Mouse (Mus musculus) ES-Bruce4 (cell line): ENCODE measurements at regions not wholly inside any gene's neighbourhood (a gene's known extent, or its start where the extent isn't known, plus 50 kb on each side); places are given as distances from the start of the nearest gene placed in this dataset.

Experiments used
- H3K27ac ChIP-seq: 2 replicates; pipeline ENCODE4 v1.5.1; 2012; ENCODE audit warnings: low read length, inconsistent platforms; ENCODE audit not compliant: insufficient read depth
- H3K27me3 ChIP-seq: 2 replicates; pipeline ENCODE4 v1.6.1; 2012; ENCODE audit warnings: mild to moderate bottlenecking, low read length, inconsistent platforms; ENCODE audit not compliant: control insufficient read depth, poor library complexity, insufficient read depth, severe bottlenecking
- H3K36me3 ChIP-seq: 2 replicates; pipeline ENCODE4 v1.6.1; 2012; ENCODE audit warnings: inconsistent platforms, mild to moderate bottlenecking, low read length, moderate library complexity; ENCODE audit not compliant: control insufficient read depth, poor library complexity, insufficient read depth, severe bottlenecking
- H3K4me1 ChIP-seq: one replicate; pipeline ENCODE4 v1.8.1; 2011; ENCODE audit warnings: low read length; ENCODE audit not compliant: control insufficient read depth, insufficient read depth
- H3K4me3 ChIP-seq: 2 replicates; pipeline ENCODE4 v1.5.1; 2011; ENCODE audit warnings: low read depth, mild to moderate bottlenecking, low read length
- H3K9ac ChIP-seq: 2 replicates; pipeline ENCODE4 v1.6.1; 2012; ENCODE audit warnings: low read depth, mild to moderate bottlenecking, inconsistent platforms; ENCODE audit not compliant: poor library complexity, severe bottlenecking
- H3K9me3 ChIP-seq: replicated peaks from 2 replicates; pipeline ENCODE4 v1.6.1; 2012; ENCODE audit warnings: mild to moderate bottlenecking, low read length, inconsistent platforms; ENCODE audit not compliant: control insufficient read depth, poor library complexity, insufficient read depth, severe bottlenecking
- CTCF ChIP-seq: IDR thresholded peaks from one replicate; pipeline ENCODE4 v1.8.1; 2011; ENCODE audit warnings: low read depth, low read length
- EP300 ChIP-seq: IDR thresholded peaks from 2 replicates; pipeline ENCODE4 v1.6.1; 2011; ENCODE audit warnings: low read depth, low read length; ENCODE audit not compliant: insufficient read depth
- POLR2A ChIP-seq: IDR thresholded peaks from one replicate; pipeline ENCODE4 v1.8.1; 2011; ENCODE audit warnings: low read length; ENCODE audit not compliant: insufficient read depth

- no peaks in the 10 kb centered on the region for H3K27me3 ChIP-seq
- no peak for TF ChIP-seq POLR2A
- peak; percentile 33 for TF ChIP-seq CTCF
- no peak overlapping the region for H3K9ac ChIP-seq
- no peaks in the 10 kb centered on the region for H3K9me3 ChIP-seq
- H3K4me1 ChIP-seq = no peaks in the 10 kb centered on the region
- H3K27ac ChIP-seq = no peak overlapping the region
- no peak overlapping the region for H3K4me3 ChIP-seq
- H3K36me3 ChIP-seq = no peaks in the 10 kb centered on the region
Observed at GRCm38 (mm10) chr5:128527241-128527640, 73.4 kb upstream of the Fzd10 start.

- no peaks in the 10 kb centered on the region for H3K36me3 ChIP-seq
- no peaks in the 10 kb centered on the region for H3K27me3 ChIP-seq
- TF ChIP-seq POLR2A = no peak
- TF ChIP-seq EP300 = no peak
- TF ChIP-seq CTCF = no peak
- no peak overlapping the region for H3K4me3 ChIP-seq
- H3K9me3 ChIP-seq = no peaks in the 10 kb centered on the region
- H3K27ac ChIP-seq = no peak overlapping the region
- no peak overlapping the region for H3K9ac ChIP-seq
- H3K4me1 ChIP-seq = no peaks in the 10 kb centered on the region
Observed at GRCm38 (mm10) chr5:128526432-128526831, 74.2 kb upstream of the Fzd10 start.

GRCm38 (mm10) chr5:128524377-128525280, 76.0 kb upstream of the Fzd10 start:
- H3K27me3 ChIP-seq = no peaks in the 10 kb centered on the region
- H3K9ac ChIP-seq = no peak overlapping the region
- H3K4me1 ChIP-seq = no peaks in the 10 kb centered on the region
- H3K36me3 ChIP-seq = no peaks in the 10 kb centered on the region
- TF ChIP-seq EP300 (no peak), CTCF (no peak), POLR2A (no peak)
- H3K4me3 ChIP-seq = no peak overlapping the region
- H3K27ac ChIP-seq = no peak overlapping the region
- H3K9me3 ChIP-seq = no peaks in the 10 kb centered on the region

GRCm38 (mm10) chr5:128522667-128523066, 78.0 kb upstream of the Fzd10 start:
- no peaks in the 10 kb centered on the region for H3K36me3 ChIP-seq
- no peak for TF ChIP-seq POLR2A
- peak; percentile 53 for TF ChIP-seq CTCF
- TF ChIP-seq EP300 = no peak
- H3K9ac ChIP-seq = no peak overlapping the region
- H3K27me3 ChIP-seq = no peaks in the 10 kb centered on the region
- H3K27ac ChIP-seq = no peak overlapping the region
- H3K4me1 ChIP-seq = no peaks in the 10 kb centered on the region
- H3K4me3 ChIP-seq = no peak overlapping the region
- H3K9me3 ChIP-seq = no peaks in the 10 kb centered on the region

- no peaks in the 10 kb centered on the region for H3K27me3 ChIP-seq
Observed at GRCm38 (mm10) chr5:128517336-128517735, 83.3 kb upstream of the Fzd10 start.

GRCm38 (mm10) chr5:128515343-128515742, 82.5 kb upstream of the Tmem132d start:
- Histone ChIP-seq H3K27ac (no peak overlapping the region), H3K4me3 (no peak overlapping the region), H3K9me3 (no peaks in the 10 kb centered on the region), H3K27me3 (no peaks in the 10 kb centered on the region), H3K9ac (no peak overlapping the region), H3K4me1 (no peaks in the 10 kb centered on the region), H3K36me3 (no peaks in the 10 kb centered on the region)
- peak; percentile 87 for TF ChIP-seq CTCF
- no peak for TF ChIP-seq POLR2A

More at GRCm38 (mm10) chr5:128517336-128517735, 83.3 kb upstream of the Fzd10 start:
- H3K9ac ChIP-seq = no peak overlapping the region
- no peaks in the 10 kb centered on the region for H3K36me3 ChIP-seq
- no peak overlapping the region for H3K27ac ChIP-seq
- no peaks in the 10 kb centered on the region for H3K9me3 ChIP-seq
- no peak overlapping the region for H3K4me3 ChIP-seq
- TF ChIP-seq EP300 (no peak), CTCF (no peak), POLR2A (no peak)
- H3K4me1 ChIP-seq = no peaks in the 10 kb centered on the region
